Mouse (Mus musculus) midbrain, embryonic 11.5 days (tissue): ENCODE measurements at regions not wholly inside any gene's neighbourhood (a gene's known extent, or its start where the extent isn't known, plus 50 kb on each side); places are given as distances from the start of the nearest gene placed in this dataset.

Experiments
- ATAC-seq: fragments of 200-750 bp; cut with Nextera tagmentation; 2 replicates; pipeline ENCODE4 v1.8.0; 2017; ENCODE audit warnings: moderate TSS enrichment, moderate library complexity; ENCODE audit not compliant: low FRiP score
- DNase-seq: peaks from one replicate; pipeline ENCODE4 v3.0.0; 2015; ENCODE audit warnings: low spot score; ENCODE audit errors: missing footprints
- H3K27ac ChIP-seq: fragments of 300-500 bp; sonication (generic); 2 replicates; pipeline ENCODE4 v1.5.1; 2014; ENCODE audit warnings: low read depth, low read length
- H3K27me3 ChIP-seq: fragments of 300-500 bp; sonication (generic); 2 replicates; pipeline ENCODE4 v1.6.1; 2014; ENCODE audit warnings: mild to moderate bottlenecking, low read length, moderate library complexity, mixed read lengths; ENCODE audit not compliant: control insufficient read depth, insufficient read depth
- H3K36me3 ChIP-seq: fragments of 300-500 bp; sonication (generic); 2 replicates; pipeline ENCODE4 v1.6.1; 2014; ENCODE audit warnings: mild to moderate bottlenecking, low read length, moderate library complexity, mixed read lengths; ENCODE audit not compliant: control insufficient read depth, insufficient read depth
- H3K4me1 ChIP-seq: fragments of 300-500 bp; sonication (generic); 2 replicates; pipeline ENCODE4 v1.6.1; 2014; ENCODE audit warnings: low read length; ENCODE audit not compliant: control insufficient read depth, insufficient read depth
- H3K4me2 ChIP-seq: fragments of 300-500 bp; sonication (generic); 2 replicates; pipeline ENCODE4 v1.6.1; 2014; ENCODE audit warnings: mild to moderate bottlenecking, moderate library complexity
- H3K4me3 ChIP-seq: fragments of 300-500 bp; sonication (generic); 2 replicates; pipeline ENCODE4 v1.5.1; 2014; ENCODE audit warnings: low read depth, low read length
- H3K9ac ChIP-seq: fragments of 300-500 bp; sonication (generic); 2 replicates; pipeline ENCODE4 v1.6.1; 2014; ENCODE audit warnings: low read length
- H3K9me3 ChIP-seq: fragments of 300-500 bp; sonication (generic); 2 replicates; pipeline ENCODE4 v1.6.1; 2016; ENCODE audit warnings: low read length; ENCODE audit not compliant: control insufficient read depth
- WGBS: fragments of 180-500 bp; shearing (Covaris S2); extraction: QIAGEN DNeasy Blood & Tissue Kit; methylation state at CpG from one replicate; pipeline ENCODE4 v1.1.7; 2014; 5-methylcytosine and 5-hydroxymethylcytosine counted together

- H3K27me3 ChIP-seq, result no peaks in the 10 kb centered on the region
- no peak for ATAC-seq
- no peak overlapping the region for H3K4me2 ChIP-seq
- H3K9me3 ChIP-seq, result no peaks in the 10 kb centered on the region
- WGBS, result 66% methylated on average over 4 of the region's 4 CpGs
- no peak overlapping the region for H3K9ac ChIP-seq
- no peak overlapping the region for H3K27ac ChIP-seq
- H3K36me3 ChIP-seq, result no peaks in the 10 kb centered on the region
- no peak for DNase-seq
- no peaks in the 10 kb centered on the region for H3K4me1 ChIP-seq
- H3K4me3 ChIP-seq, result no peak overlapping the region
Observed at GRCm38 (mm10) chr15:42047088-42047976, 1913.2 kb downstream of the 9330182O14Rik start.

GRCm38 (mm10) chr15:42056772-42057171 lies 1922.6 kb downstream of the 9330182O14Rik start:
- DNase-seq (no peak), ATAC-seq (no peak)
- no peaks in the 10 kb centered on the region for H3K27me3 ChIP-seq
- H3K27ac ChIP-seq, result no peak overlapping the region
- H3K9me3 ChIP-seq, result no peaks in the 10 kb centered on the region
- no peak overlapping the region for H3K9ac ChIP-seq
- 83% methylated on average over 3 of the region's 3 CpGs for WGBS
- no peak overlapping the region for H3K4me3 ChIP-seq
- H3K36me3 ChIP-seq, result no peaks in the 10 kb centered on the region
- no peak overlapping the region for H3K4me2 ChIP-seq
- no peaks in the 10 kb centered on the region for H3K4me1 ChIP-seq

GRCm38 (mm10) chr15:42068207-42068831 lies 1934.2 kb downstream of the 9330182O14Rik start:
- H3K27me3 ChIP-seq, result no peaks in the 10 kb centered on the region
- H3K36me3 ChIP-seq, result no peaks in the 10 kb centered on the region
- H3K4me3 ChIP-seq, result no peak overlapping the region
- H3K9ac ChIP-seq, result no peak overlapping the region
- H3K27ac ChIP-seq, result no peak overlapping the region
- DNase-seq (no peak), ATAC-seq (peak; percentile 80)
- H3K9me3 ChIP-seq, result no peaks in the 10 kb centered on the region
- no peak overlapping the region for H3K4me2 ChIP-seq
- no peaks in the 10 kb centered on the region for H3K4me1 ChIP-seq
- 46% methylated on average over 5 of the region's 5 CpGs for WGBS

DNA sequence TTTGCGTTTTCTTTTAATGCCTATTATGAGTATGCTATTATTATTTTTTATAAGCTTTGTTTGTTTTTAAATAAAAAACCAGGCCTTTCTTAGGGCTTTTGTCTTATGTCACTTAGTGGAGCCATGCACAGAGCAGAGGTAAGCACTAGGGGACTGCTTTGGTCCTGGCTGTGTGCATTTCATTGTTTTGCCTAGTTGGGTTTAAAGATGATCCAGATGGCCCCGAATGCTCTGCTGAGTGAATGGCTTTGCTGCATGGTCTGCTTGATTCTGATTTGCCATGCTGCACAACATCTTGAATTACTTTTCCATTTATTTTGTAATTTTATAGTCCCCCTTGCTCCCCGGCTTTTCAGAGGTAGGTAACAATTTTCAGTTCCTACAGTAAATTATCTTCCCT lies 1934.9 kb downstream of the 9330182O14Rik start:
- H3K9ac ChIP-seq, result no peak overlapping the region
- H3K9me3 ChIP-seq, result no peaks in the 10 kb centered on the region
- no peaks in the 10 kb centered on the region for H3K4me1 ChIP-seq
- H3K27ac ChIP-seq, result no peak overlapping the region
- 62% methylated on average over 3 of the region's 3 CpGs for WGBS
- no peaks in the 10 kb centered on the region for H3K27me3 ChIP-seq
- ATAC-seq, result no peak
- H3K4me3 ChIP-seq, result no peak overlapping the region
- H3K36me3 ChIP-seq, result no peaks in the 10 kb centered on the region
- H3K4me2 ChIP-seq, result no peak overlapping the region
- no peak for DNase-seq

GRCm38 (mm10) chr15:42073486-42073885 lies 1939.3 kb downstream of the 9330182O14Rik start:
- Histone ChIP-seq H3K9ac (no peak overlapping the region), H3K4me2 (no peak overlapping the region)
- no peak for ATAC-seq

DNA sequence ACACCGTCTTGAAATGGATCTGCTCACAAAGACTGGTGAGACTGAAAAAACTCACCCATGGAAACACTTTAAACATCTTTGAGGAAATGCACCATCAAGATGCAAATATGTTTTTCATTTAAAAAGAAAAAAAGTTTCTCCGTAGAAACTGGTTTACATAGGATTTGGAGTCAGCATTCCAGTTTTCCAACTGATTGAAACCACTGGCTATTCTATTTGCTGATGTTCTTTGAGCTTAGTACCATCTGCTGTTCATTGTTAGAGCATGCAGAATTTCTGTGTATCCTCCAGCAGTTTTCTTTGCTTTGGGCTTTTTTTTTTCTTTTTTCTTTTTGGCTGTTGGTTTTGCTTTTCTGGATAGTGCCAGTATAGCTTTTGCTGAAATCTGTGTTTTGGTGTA lies 1948.3 kb downstream of the 9330182O14Rik start:
- H3K36me3 ChIP-seq, result no peaks in the 10 kb centered on the region
- H3K27me3 ChIP-seq, result no peaks in the 10 kb centered on the region
- 78% methylated on average over 2 of the region's 2 CpGs for WGBS
- H3K4me2 ChIP-seq, result no peak overlapping the region
- DNase-seq (no peak), ATAC-seq (no peak)
- H3K9ac ChIP-seq, result no peak overlapping the region
- H3K9me3 ChIP-seq, result no peaks in the 10 kb centered on the region
- no peaks in the 10 kb centered on the region for H3K4me1 ChIP-seq
- no peak overlapping the region for H3K27ac ChIP-seq
- H3K4me3 ChIP-seq, result no peak overlapping the region

More at GRCm38 (mm10) chr15:42073486-42073885, 1939.3 kb downstream of the 9330182O14Rik start:
- Histone ChIP-seq H3K9me3 (no peaks in the 10 kb centered on the region), H3K4me1 (no peaks in the 10 kb centered on the region), H3K27ac (no peak overlapping the region), H3K36me3 (no peaks in the 10 kb centered on the region), H3K27me3 (no peaks in the 10 kb centered on the region), H3K4me3 (no peak overlapping the region)
- DNase-seq, result no peak

DNA sequence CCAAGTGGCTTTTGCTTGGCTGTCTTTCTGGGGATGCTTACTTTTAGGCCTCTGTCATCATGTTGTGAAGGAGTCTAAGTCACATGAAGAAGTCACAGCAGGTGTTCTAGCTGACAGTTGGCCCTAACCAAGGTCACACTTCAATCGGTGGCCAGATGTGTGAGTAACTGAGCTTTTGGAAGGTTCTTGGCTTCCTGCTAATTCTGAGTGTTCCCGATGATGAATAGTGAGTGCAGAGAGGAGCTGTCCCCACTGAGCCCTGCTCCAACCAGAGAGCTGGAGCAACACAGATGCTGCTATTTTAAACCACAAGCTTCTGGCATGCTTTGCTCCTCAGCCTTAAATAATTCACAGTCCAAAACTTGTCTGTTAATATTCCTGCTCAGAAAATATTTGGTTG lies 1966.6 kb downstream of the 9330182O14Rik start:
- no peak overlapping the region for H3K4me3 ChIP-seq
- H3K27me3 ChIP-seq, result no peaks in the 10 kb centered on the region
- H3K4me1 ChIP-seq, result no peaks in the 10 kb centered on the region
- no peaks in the 10 kb centered on the region for H3K9me3 ChIP-seq
- WGBS, result 67% methylated on average over 2 of the region's 2 CpGs
- H3K27ac ChIP-seq, result no peak overlapping the region
- DNase-seq (no peak), ATAC-seq (no peak)
- H3K36me3 ChIP-seq, result no peaks in the 10 kb centered on the region
- no peak overlapping the region for H3K4me2 ChIP-seq
- H3K9ac ChIP-seq, result no peak overlapping the region

- 75% methylated on average over 2 of the region's 2 CpGs for WGBS
- Histone ChIP-seq H3K9ac (no peak overlapping the region), H3K4me2 (no peak overlapping the region), H3K4me3 (no peak overlapping the region), H3K27ac (no peak overlapping the region), H3K27me3 (no peaks in the 10 kb centered on the region), H3K4me1 (no peaks in the 10 kb centered on the region), H3K9me3 (no peaks in the 10 kb centered on the region), H3K36me3 (no peaks in the 10 kb centered on the region)
- DNase-seq (peak; percentile 83), ATAC-seq (no peak)
Observed at GRCm38 (mm10) chr15:42104816-42105215, 1970.7 kb downstream of the 9330182O14Rik start.

GRCm38 (mm10) chr15:42107106-42107505 lies 1972.9 kb downstream of the 9330182O14Rik start:
- no peak for DNase-seq
- H3K4me2 ChIP-seq, result no peak overlapping the region
- no peak for ATAC-seq
- no peaks in the 10 kb centered on the region for H3K36me3 ChIP-seq
- no peak overlapping the region for H3K9ac ChIP-seq
- no peaks in the 10 kb centered on the region for H3K9me3 ChIP-seq
- H3K27me3 ChIP-seq, result no peaks in the 10 kb centered on the region
- H3K4me3 ChIP-seq, result no peak overlapping the region
- no peak overlapping the region for H3K27ac ChIP-seq
- H3K4me1 ChIP-seq, result no peaks in the 10 kb centered on the region
